Mouse (Mus musculus) skeletal muscle tissue, adult 2 months (tissue): ENCODE measurements around the gene Gm9936.
"Not testable (repeated sequence)": the region's sequence is repeated elsewhere in the genome, so short reads cannot be mapped to it uniquely, and the experiment has no call there.

Source experiments
- DNase-seq: peaks from one replicate; pipeline ENCODE4 v3.0.0-alpha.2; 2012; ENCODE audit warnings: low read depth, low spot score

Gm9936 gene

DNA sequence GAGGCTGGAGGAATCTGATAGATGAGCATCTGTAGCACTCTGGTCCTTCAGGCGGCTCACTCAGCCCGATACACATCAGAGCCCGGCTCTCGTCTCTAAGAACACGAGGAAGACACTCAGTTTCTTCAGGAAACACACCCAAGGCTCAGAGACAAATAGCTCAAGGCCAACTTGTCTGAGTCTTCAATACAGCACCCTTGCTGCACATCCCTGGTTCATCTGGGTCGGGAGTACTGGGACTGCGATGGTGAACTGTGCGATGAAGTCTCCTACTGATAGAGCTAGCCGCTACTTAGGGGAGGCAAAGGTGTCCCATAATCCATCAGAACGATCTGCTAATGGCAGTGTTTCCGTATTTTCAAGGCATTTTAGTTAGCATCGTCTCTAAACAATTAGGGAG is at the start of gene Gm9936:
Gene Gm9936, minus strand, starts transcription at position 101 of the 400 bp plus-strand sequence.
- DNase-seq: no peak

DNA sequence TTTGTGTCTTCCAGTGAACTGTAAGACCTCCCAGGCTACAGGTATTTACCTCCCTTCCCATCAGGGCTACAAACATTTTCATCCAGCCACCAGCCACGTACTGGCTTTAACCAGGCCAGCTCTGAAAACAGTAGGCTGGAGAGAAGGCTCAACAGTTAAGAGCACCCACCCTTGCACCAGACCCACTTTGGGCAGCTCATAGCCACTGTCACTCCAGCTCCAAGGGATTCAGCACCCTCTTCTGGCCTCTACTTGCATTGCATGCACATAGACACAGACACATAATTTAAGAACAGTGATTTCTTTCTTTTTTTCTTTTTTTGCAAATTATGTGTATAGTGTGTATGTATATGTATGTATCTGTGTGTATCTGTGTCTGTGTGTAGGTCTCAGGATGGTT is 43.9 kb upstream of the Gm9936 start:
- DNase-seq: no peak

DNA sequence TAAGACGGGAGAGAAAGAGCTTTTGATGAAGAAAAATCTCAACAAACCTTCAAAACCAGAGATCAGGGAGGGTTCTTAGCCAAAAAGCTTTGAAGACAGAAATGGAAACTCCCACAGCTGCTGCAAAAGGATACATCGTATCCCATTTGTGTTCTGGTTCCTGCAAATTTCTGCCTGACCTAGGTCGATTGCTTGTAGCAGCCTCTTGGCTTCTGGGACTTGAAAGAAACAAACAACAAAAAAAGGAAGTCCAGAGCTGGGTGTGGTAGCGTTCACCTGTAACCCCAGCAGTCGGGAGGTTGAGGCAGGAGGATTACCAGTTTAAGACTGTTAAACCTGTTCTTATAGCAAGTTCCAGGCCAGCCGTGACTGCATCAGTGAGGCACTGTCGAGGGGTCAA is 40.4 kb upstream of the Gm9936 start:
- DNase-seq: no peak

DNA sequence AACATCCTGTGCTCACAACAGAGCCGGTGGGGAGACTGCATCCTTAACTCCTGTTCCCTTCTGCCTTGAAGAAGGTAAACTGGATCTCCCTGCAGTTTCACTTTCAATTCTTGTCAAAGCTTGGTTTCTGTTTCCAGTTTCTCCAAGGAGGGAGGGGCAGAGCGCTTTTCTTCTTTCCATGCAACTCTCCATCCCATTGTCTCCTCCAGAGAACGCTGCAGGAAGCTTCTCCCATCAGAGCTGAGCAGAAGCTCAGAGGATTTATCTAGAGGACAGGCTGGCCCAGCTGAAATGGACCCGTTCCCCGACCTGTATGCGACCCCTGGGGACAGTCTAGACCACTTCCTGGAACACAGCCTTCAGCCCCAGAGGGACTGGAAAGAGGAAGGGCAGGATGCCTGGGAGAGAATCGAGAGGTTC is 38.9 kb upstream of the Gm9936 start:
- DNase-seq: peak; percentile 33

DNA sequence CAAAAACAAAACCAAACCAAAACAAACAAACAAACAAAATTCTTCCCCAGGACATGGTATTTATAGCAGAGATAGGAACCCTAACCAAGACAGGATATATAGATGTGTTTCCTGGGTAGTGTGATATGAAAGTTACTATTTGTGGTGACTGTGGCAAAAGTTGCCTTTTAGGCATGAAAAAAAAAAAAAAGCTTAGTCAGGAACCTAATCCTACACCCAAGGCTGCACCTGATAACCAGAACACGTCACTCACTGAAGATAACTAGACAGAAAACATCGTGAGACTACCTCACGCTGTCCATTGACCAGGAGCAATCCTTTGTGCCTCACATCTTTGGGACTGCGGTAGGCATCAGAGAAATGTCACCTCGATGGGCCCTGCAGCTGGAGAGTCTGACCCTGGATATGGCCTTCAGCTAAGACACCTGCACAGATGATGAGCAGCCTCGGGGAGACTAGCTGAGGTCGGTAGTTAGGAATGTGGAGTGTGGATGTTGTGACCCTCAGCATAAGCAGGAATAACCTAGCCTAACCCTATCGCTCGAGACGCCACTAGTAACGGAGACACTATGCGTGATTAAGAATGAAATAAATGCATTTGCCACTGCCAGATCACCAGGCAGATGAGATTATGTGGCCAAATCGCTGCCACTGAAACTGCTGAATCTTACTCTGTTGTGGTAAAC is 38.3 kb upstream of the Gm9936 start, which contains the start of gene Oasl2:
Gene Oasl2, plus strand, starts transcription at position 249 of the 686 bp plus-strand sequence.
- no peak for DNase-seq

DNA sequence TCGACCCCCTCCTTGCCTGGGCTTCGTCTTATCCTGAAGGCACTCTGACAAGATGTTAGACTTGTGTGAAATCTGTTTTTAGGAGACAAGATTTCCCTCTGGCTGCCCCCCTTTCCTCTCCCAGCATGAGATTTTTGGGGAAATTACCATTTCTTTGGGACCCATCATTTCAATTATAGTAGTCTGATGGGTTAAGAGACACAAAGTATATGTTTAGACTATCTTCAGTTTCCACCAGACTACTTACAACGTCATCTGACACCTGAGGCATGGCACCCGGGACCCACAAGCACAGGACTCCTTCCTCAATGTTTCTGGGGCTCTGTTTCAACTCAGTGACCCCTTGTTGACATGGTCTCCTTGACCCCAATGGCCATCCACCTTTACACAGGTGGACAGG is 37.1 kb upstream of the Gm9936 start:
- no peak for DNase-seq

DNA sequence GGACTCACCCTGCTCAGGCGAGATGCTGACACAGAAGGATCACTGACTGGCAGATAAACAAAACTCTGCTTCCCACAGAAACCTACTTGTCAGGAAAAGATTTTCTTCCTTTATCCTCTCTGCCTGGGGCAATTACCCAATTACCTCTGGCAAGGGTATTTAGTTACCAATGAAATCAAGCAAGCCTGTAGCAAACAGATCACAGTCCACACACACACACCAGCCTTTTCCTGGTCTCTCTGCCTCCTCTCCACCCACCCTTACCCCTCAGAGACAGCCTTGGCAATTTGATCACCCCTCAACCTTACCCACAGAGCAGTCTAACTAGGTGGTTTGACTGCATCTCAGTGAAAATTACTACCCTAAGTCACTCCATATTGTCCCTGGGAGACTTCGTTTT is 30.5 kb upstream of the Gm9936 start:
- DNase-seq: no peak

DNA sequence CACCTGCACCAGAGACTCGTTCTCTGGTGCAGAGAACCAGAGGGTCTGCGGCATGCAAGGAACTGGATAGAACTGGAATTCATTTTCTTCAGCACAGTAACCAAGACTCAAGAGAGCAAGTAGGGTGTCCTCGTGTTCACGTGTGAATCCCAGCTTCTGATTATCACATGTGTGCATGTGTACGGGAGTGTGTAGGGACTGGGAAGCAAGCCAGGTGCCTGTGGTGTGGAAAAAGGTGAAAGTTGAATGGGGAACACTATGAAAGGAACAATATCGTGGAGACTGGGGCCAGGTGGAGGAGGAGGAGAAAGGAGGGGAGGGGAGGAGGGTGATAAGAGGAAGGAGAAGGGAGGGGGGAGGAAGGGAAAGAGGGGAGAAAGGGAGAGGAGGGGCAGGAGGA is 28.3 kb upstream of the Gm9936 start:
- DNase-seq: no peak

DNA sequence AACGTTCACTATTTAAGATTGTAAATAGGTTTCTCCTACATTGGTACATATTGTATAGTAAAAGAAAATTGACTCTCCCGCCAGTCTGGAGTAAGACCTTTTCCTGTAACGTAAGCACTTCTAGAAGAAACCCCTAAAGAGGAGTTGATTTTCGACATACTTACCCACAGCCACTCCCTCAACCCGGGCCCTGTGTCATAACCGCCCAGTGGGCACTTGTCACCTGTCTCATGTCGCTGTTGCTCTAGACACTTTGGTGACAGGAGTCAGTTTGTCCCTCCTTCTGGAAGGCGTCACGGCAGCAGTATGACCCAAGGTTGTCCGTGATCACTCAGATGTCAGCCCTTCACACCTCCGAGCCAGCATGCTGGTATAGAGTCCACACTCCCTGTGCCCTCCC is 24.5 kb upstream of the Gm9936 start:
- no peak for DNase-seq

DNA sequence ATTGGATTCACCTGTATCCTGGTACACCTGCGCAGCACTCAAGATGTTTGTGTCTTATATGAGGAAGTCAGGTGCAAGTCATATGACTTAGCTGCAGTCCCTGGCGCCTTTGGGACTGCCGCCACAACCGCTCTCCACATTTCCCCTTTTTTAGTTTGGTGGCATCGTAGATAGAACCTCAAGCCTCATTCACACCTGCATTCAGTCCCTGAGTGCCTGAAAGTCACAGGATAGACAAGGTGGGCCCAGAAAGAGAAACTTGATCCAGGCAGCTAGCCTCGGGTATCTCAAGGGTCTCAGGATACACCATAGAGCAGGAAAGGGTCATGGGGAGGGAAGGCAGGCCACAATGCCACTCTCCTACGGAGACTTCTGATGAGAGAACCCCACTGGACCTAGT is 23.8 kb upstream of the Gm9936 start:
- DNase-seq: not testable (repeated sequence)

DNA sequence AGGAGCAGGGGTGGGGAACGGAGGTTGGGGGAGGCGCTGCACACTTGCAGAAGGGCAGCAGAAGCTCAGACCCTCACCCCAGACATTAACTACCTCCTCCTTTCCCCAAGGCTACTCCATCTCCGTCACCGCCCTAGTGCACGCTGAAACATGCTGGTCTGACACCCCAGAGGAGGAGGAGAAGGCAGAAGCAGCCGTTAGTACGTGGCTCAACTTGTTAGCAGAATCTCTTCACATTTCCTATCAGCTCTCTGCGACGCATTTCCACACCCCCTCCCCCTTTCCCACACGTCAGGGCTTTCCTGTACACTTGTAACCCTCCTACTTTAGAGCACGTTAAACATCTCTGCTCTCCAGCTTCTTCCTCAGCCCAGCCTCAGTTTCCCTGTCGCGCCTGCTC is 20.9 kb upstream of the Gm9936 start:
- no peak for DNase-seq

DNA sequence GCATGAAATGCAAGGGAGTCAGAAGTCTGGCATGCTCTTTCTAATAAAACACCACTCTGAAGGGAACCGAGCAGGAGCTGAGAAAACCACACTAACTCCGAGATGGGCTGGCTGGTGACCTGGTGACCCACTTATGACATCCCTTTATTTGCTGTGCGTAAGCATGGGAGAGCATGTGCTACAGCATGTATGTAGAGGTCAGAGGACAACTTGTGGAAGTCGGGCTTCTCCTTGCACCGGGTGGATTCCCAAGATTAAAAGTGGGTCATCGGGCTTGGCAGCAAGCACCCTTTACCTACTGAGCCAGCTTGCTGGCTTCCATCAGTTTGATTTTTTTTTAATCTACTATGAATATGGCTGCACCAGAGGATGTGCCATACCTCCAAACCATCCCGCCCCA is 19.0 kb upstream of the Gm9936 start:
- DNase-seq: no peak

DNA sequence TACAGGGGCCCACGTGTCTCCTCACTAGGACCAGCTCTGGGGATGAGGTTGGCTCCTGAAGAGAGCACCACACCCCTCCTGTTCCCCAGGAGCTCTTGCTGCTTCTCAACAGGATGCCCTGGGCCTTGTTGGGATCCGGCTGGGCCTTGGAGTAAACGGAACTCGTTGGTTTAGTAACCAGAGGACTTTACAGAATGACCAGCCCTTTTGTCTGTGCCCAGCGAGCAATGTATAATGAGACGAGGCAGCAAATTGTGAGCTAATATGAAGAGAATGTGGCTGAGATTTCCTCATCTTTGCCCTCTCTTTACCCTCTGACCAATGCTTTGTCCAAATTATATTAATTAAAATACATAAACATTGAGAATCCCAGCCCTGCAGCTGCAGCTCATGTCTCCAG is 17.8 kb upstream of the Gm9936 start:
- no peak for DNase-seq

DNA sequence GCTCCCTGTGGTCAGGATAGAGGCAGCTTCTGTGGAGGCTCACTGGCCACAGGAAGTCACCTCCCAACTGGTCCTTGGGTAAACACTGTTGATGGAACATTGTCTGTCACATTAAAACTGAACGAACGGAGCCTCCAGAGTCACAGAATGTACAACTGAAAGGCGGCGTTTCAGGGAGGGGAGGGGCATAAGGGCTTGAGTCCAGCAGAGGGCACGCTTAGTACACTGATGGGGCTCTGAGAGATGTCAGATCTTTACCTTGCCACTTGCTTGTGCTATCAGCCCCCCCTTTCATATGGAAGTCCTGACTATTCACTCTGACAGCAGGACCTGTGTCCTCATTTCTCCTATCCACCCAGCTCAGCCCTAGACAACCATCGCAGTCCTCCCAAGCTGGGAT is 17.4 kb upstream of the Gm9936 start:
- no peak for DNase-seq

DNA sequence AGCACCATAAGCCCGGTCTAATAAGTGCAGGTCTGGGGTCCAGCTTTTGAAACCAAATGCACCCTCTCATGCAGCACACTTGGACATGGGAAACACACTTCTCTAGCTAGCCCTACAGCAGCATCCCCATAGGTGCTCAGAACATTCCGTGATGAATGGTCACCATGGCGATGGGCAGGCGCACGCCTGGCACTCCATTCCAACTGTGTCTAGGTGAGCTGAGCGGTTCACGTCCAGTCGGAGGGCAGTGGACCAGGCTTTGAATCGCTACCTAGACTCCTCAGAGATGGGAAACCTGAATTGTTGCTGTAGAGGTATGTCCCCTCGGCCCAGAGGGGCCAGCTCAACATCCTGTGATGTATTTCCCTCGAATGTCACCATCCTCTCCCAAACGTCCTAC is 6.8 kb upstream of the Gm9936 start:
- no peak for DNase-seq

DNA sequence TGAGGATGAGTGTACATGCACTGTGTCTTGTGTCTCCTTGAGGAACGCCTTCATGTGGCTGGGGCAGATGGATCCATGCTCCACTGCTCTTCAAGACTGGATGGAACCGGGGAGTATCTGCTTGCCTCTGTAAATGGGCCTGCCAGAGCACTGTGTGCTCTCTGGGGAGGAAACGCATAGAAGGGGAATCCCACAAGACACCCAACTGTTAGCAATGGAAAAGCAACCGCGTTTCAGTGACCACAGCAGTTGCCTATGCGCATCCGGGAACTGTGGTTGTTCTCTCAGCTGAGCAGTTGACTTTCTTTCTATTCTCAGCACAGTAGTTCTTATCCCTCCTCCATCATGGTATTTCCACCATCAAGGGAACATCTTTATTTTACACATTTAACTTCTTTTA is 6.3 kb upstream of the Gm9936 start:
- DNase-seq: no peak

DNA sequence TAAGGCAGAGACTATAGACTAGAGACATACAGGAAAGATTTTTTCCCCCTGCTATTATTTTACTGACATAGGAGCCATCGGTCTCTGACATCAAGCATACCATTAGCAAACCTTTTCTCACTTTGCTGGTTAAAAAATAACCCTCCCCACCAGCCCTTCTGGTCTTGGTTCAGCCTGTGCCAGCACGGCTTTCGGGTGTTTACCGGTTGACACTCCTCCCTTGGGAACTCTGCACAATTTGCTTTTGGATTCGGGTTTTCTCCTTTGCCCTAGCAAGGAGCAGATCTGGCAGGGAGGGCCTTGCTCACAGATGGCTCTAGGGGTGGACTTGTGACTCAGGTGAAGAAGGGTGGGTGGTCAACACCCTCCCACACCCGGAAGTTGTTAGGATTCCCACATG is 3.2 kb upstream of the Gm9936 start:
- DNase-seq: no peak

DNA sequence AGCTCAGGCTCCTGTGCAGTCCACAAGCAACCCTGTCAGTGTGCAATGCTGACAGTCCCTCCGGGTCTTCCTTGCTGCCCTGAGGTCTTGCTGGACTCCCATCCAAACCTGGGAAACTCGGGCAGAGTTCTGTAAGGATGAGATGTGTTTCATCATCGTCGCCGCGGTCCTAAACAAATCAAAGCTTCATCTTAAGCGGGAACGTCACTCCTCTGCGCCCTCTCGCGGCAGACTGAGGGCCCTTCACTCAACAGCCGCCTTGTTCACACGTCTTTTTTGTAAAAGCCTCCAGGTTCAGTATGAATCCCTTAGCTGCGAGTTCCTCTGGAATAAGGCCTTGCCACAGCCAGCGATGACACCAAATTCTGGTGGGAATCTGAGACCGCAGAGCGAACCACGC is 771 bp upstream of the Gm9936 start:
- peak; percentile 44 for DNase-seq

DNA sequence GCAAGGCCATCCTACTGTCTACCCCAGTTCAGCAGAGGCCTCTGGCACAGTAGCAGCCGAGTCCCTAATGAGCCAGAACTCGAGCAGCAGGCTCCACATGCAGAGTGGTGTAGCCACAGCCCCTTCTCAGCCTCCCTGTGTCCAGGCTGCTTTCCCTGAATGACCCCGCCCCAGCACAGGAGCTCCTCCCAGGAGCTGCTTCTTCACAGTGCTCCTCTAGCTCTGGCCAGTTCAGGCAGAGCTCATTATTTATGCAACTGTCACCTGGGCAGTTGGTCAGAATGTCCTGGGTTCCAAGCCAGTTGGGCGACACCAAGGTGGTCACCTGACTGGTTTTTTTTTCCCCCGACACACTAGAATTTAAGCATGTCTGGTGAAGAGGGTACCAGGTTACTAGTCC is 5.1 kb downstream of the Gm9936 start, which contains the start of gene 4930519G04Rik:
Gene 4930519G04Rik, plus strand, starts transcription at position 301 of the 400 bp plus-strand sequence.
- not testable (repeated sequence) for DNase-seq

DNA sequence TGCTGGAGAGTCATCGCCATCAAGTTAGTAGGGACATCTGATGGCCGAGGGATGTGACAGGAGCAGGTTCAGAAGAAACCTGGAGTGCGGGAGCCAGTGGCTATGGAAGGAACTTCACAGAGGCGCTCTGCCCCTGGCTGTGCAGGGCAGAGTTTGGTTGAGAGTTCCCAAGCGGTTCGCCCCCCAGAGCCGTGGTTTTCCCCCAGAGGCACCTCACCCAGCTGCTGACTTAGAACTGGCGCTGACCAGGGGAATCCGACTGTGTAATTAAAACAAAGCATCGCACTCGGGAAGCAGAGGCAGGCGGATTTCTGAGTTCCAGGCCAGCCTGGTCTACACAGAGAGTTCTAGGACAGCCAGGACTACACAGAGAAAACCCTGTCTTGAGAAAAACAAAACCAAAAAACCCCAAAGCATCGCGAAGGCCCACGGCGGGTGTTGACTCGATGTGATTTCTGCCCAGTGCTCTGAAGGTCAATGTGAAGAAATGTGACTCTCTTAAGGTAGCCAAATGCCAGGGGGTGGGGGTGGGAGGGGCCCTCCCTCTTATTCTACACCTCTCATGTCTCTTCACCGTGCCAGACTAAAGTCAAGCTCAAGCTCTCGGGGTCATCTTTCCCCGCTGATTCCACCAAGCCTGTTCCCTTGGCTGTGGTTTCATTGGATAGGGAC is 6.8 kb downstream of the Gm9936 start:
- DNase-seq: no peak

DNA sequence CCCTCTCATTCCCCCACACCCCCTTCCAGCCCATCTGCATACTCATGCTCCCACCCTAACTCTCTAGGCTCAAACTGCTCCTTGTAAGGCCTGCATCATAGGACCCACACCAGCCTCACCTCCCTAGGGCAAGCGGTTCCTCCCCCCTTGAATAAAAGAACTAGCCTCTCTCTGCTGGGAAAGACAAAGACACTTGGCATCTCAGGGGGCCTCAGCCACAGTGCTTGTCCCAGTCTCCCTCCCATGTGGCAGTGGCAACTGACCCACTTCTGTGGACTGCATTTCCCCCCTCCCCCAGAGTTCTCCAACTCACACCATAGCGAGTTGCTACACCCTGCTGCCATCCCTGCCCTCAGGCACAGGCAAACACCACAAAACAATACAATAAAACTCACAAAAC is 14.1 kb downstream of the Gm9936 start:
- DNase-seq: not testable (repeated sequence)

DNA sequence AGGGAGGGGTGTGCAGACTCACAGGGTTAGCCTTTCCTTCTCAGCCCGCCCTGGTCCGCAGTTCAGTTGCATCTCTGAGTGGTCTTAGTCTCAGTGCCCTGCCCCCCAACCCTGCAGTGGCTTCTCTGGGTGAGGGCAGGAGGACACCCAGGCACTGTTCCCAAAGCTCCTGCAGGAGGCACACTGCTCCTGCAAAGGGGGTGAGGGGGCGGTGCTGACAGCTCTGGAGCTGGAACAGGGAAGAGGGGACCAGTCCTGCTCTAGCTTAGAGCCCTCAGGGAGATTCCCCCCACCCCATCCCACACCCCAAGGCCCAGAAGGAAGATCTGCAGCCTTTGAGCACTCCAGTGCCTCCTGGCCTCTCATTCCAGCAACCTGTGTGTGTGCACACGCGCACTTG is 15.8 kb downstream of the Gm9936 start:
- DNase-seq: no peak

DNA sequence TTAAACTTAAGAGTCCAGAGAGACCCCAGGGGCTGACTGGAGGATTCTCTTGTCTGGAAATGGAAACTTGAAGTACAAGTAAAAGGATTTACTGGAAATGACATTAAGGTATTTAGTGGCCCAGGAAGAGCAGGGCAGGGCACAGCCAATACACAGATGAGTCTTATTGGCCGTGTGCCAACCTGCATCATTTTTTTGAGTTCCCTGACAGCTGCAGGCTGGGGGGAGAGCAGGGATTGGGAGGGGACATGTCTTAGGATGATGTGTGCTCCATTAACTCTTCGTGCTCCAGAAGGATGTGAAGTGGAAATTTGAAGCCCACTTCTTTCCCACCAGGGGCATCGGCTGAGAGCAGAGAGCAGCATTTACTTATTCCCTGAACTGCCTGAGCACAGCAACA is 16.3 kb downstream of the Gm9936 start:
- DNase-seq: not testable (repeated sequence)
